Mouse (Mus musculus) urinary bladder, postnatal 4 days (tissue): Measurements from ENCODE around the gene Zfp687.
"Not testable (repeated sequence)": the region's sequence is repeated elsewhere in the genome, so short reads cannot be mapped to it uniquely, and the experiment has no call there.

ENCODE experiments used
- DNase-seq, 2 experiments: peaks; one replicate each; pipeline ENCODE4 v3.0.0; 2021 to 2022; ENCODE audit warnings: low spot score in 2 of 2

The Zfp687 gene

GRCm38 (mm10) chr3:95015337-95015872 is at the start of gene Zfp687:
TSS of gene Zfp687 (minus strand) at chr3:95015448.
- DNase-seq: peak; percentile 99 to 100

- DNase-seq: no peak
Observed at GRCm38 (mm10) chr3:95063741-95064140, 48.5 kb upstream of the Zfp687 start.

GRCm38 (mm10) chr3:95058078-95058477 is 42.8 kb upstream of the Zfp687 start:
- DNase-seq: no peak

- DNase-seq: no peak
Observed at GRCm38 (mm10) chr3:95056275-95056674, 41.0 kb upstream of the Zfp687 start.

GRCm38 (mm10) chr3:95054481-95055260 is 39.4 kb upstream of the Zfp687 start:
- DNase-seq: no peak

- DNase-seq: no peak
Observed at GRCm38 (mm10) chr3:95053701-95054100, 38.5 kb upstream of the Zfp687 start.

- DNase-seq: no peak
Observed at GRCm38 (mm10) chr3:95052959-95053358, 37.7 kb upstream of the Zfp687 start.

- no peak for DNase-seq
Observed at GRCm38 (mm10) chr3:95047914-95048313, 32.7 kb upstream of the Zfp687 start.

GRCm38 (mm10) chr3:95046462-95047057 is 31.3 kb upstream of the Zfp687 start:
- DNase-seq: no peak

- no peak for DNase-seq
Observed at GRCm38 (mm10) chr3:95043251-95043650, 28.0 kb upstream of the Zfp687 start.

GRCm38 (mm10) chr3:95042838-95043229 is 27.6 kb upstream of the Zfp687 start:
- no peak for DNase-seq

- DNase-seq: peak; percentile 95 to 96
Observed at GRCm38 (mm10) chr3:95042166-95042837, 27.1 kb upstream of the Zfp687 start, which contains the start of gene Psmd4. TSS of gene Psmd4 (minus strand) at chr3:95042614.

GRCm38 (mm10) chr3:95041625-95042024 is 26.4 kb upstream of the Zfp687 start:
- no peak for DNase-seq

- DNase-seq: no peak
Observed at GRCm38 (mm10) chr3:95029953-95030352, 14.7 kb upstream of the Zfp687 start.

GRCm38 (mm10) chr3:95029291-95029827 is 14.1 kb upstream of the Zfp687 start:
- DNase-seq: not testable (repeated sequence)

GRCm38 (mm10) chr3:95028603-95029002 is 13.4 kb upstream of the Zfp687 start:
- no peak for DNase-seq

- no peak for DNase-seq
Observed at GRCm38 (mm10) chr3:95027701-95028100, 12.5 kb upstream of the Zfp687 start.

GRCm38 (mm10) chr3:95027057-95027645 is 11.9 kb upstream of the Zfp687 start:
- no peak for DNase-seq

- DNase-seq: no peak
Observed at GRCm38 (mm10) chr3:95025202-95025601, 10.0 kb upstream of the Zfp687 start.

GRCm38 (mm10) chr3:95024551-95024950 is 9.3 kb upstream of the Zfp687 start:
- peak in 1 of 2 experiments; percentile 39 for DNase-seq

GRCm38 (mm10) chr3:95020956-95021355 is 5.7 kb upstream of the Zfp687 start:
- not testable (repeated sequence) for DNase-seq

- DNase-seq: no peak
Observed at GRCm38 (mm10) chr3:95018741-95019140, 3.5 kb upstream of the Zfp687 start.
